Mouse (Mus musculus): ENCODE results near the gene Tuba3b.

The Tuba3b gene

DNA sequence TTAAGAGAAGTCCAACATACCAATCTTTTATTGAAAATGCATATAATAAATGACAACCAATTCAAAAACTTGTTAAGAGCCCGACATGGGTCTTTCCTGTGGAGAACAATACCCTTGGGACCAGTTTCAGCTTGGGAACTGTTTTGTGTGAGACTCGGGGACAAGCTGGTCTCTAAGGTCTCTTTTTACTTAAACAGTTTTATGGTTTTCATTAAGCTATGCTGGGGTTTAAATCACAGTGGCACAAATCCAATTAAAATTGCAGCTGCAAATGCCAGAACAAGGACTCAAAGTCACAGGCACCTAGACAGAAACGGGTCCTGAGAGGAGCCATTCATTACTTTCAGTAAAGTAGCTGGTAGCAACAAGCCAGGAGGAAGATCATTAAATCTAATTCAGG is 10.4 kb upstream of the Tuba3b start:
- DNase-seq (ENCODE audit: low spot score) = no peak

DNA sequence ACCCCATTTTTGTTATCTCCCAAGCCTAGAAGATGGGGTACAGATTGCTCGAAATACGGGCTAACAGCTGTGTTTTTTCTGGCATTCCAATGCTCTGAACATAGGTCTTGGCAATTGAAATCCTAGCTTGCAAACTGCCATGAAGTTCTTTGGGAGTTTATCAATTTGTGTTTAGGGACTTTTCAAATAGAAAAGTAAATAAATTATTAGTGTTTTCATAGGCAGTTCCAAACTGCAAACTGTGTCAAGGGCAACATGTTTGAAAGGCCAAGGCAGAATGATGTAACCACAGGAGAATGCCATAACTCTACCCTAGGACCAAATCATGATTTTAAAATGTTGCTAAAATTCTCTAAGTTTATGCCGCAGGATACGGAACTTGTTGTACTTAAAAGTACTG is 7.8 kb upstream of the Tuba3b start:
- no peak for DNase-seq (ENCODE audit: low spot score)

DNA sequence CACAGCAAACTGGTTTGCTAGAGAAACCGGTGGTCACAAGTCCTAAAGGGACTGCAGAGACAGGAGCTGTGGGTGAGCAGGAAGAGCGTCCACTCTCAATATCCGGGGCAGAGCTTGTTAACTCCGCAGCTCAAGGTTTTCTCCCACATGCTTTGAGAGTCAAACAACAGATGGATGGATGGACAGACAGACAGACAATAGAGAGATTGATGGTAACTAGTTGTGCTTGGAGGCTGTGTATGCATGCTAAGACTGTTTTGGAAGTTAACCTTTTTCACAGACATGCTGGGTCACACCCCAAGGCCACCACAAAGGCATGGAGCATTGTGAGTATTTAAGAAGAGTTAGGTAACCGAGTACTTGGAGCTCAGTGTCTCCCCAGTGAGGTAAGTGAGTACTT is 6.9 kb upstream of the Tuba3b start:
- no peak for DNase-seq (ENCODE audit: low spot score)

DNA sequence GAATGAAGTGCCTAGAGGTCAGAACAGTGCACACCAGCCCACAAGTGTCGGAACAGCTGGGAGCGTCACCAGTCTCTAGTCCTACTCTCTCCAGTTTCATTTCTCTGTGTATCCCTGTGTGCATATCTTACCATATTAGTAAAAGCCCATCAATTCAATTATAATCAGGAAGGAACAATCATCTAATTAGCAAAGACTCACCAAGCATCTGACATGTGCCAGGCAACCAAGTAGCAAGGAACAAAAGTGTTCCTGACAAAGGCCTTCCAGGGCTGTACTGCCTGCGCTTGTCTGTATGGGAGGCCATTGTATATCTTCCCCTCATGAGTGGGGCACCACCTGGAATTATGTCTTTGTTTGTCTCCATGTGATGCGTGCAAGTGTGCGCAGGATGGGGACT is 4.7 kb upstream of the Tuba3b start:
- no peak for DNase-seq (ENCODE audit: low spot score)

DNA sequence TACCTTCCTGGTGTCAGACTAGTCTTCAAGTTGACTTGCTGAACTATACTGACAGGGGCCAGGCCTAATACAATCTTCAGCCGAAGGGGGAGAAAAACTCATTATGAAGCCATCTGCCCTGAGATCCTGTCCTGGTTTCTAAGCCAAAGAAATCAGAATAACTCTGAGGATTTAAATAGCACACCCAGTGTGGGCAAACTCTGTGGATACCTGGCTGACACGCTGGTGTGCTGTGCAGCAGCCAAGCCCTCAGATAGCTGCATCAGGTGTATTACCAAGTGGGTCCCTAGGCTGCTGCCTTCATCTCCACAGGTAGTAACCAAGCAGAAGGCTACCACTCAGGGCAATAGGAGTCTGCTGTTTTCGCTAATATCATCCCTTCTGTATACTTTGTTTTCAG is 2.9 kb upstream of the Tuba3b start:
- DNase-seq (ENCODE audit: low spot score) = no peak

DNA sequence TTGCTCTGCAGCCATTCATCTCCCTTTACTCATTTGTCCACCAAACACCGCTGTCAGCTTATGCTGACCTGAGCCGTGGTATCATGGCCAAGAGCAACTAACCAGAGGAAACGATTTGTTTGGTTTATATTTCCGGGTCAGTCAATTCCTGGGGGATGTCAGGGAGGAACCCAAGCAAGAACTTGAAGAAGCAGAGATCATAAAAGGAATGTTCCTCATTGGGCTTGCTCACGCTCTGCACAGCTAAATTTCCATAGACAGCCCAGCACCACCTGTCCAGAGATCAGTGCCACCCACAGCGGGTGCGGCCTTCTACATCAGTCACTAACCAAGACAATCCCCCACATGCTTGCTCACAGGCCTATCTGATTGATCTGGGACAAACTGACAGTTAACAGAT is 1.3 kb upstream of the Tuba3b start, which contains the start of gene Lmntd1:
Lmntd1 (minus strand) TSS at position 101 of the 400 bp plus-strand sequence.
- no peak for DNase-seq (ENCODE audit: low spot score)

DNA sequence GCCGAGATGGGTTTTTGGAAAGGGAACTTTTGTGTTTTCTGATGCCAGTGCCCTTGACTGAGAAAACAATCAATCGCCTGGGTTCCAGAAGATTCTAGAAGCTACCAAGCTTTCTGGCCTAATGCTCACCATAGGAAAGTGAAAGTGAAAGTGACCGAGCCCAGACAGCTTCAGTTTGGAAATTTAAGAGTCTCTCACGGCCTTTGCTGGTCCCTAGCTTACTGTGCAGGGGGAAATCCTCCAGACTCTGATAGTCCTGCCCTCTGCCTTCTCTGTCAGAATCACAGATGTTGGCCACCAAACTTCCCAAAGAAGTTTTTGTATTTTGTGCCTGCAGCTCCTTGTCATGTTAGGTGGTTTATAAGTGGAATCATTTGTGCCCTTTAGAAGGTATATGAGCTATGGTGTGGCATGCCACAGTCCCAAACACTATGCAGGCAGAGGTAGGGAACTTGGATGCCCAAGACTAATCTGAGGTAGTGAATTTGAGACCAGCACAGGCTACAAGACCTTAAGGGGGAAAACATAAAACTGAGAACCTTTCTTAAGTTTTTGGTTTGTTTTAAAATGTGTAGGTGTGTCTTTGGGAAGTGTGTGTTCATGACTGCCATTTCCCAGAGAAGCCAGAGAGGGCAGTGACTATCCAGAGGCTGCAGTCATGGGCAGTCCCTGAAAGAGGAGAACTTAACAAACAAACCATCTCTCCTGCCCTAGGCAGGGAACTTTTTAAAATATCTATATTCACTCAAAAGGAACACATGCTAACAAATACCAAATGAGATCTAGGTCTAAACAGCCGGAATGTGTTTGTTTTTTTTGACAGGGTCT is 1.1 kb downstream of the Tuba3b start:
- no peak for DNase-seq (ENCODE audit: low spot score)

DNA sequence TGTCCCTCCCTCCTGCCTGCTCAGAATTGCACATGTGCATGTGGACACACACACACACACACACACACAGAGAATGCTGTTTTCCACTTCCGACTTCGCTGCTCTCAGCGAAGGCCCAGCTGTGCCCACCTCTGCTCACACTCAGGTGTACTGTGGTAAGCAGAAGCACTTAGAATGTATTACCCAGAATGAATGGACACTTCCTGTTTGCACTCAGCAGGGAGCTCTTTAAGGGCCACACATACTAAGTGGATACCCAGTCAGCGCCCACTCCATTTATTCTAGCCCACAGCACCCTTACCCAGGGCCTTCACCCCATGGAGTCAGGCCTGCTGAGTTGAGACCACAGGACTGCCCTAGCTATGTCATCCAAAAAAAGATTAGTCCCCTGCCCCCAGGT is 7.6 kb downstream of the Tuba3b start:
- no peak for DNase-seq (ENCODE audit: low spot score)

DNA sequence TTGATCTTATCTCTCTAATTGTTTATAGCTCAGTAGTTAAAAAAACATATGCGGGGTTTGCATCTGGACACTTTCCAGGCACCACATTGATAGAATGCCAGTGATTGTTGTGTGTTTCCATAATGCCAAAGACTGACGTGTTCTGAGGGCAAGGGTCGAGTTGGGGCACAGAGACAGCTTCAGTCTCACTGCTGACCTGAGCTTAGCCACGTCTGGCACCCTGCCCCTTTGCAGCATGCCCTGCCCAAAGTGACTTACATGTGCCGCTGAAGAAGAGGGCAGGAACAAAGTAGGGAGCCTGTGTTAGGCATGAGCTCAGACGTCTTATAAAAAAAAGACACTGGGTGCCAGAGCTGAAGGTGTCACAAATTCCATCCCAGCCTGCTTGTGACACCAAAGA is 14.7 kb downstream of the Tuba3b start:
- no peak for DNase-seq (ENCODE audit: low spot score)

DNA sequence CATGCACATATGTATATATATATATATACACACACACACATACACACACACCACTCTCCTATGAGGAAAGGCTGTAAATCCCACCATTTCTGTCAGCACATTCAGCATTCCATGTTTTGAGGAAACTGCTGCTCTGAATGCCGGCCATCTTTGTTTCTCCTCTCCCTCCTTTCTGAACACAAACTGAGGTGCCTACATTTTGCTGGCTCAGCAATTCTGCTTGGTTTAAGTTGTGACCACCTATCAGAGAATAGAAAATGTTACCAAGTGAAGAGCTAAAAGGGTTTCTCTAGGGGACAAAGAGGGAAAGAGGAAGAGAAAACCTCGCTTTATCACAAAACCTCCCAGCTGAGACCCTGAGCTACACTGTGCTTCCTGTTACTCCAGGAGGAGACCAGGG is 18.9 kb downstream of the Tuba3b start:
- no peak for DNase-seq (ENCODE audit: low spot score)

DNA sequence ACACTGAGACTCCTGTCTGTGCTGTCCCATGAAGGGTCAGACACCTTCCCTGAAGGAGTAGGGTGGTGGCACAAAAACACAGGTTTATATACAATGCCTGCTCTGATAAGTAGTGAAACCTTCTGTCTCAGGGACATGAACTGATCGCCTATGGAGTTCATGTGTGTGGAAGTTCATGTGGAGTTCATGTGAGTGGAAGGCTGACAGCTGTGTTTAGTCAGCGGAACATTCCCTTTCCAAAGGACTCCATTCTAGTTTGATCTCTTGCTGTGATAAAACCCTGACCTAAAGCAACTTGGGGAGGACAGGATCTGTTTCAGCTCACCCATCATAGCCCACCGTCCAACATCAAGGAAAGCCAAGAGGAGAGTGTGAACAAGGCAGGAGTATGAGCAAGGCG is 21.1 kb downstream of the Tuba3b start:
- no peak for DNase-seq (ENCODE audit: low spot score)

DNA sequence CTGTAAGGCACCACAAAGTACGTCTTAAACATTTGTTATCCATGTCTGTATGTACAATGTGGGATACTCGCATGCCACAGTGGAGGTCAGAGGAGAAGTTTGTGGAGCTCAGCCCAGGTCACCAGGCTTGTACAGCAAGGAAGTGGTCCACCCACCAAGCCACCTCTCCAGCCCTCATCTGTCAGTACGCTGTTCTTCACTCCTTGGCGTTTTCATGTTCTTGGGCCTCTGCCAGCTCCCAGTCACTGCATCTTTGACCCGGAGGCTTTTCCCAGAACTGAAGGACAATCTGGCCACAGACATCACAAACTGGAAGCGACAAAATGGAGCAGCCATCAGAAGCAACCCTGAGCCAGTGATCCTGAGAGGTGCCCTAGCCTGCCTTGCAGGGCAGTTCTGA is 22.7 kb downstream of the Tuba3b start:
- DNase-seq (ENCODE audit: low spot score) = no peak

DNA sequence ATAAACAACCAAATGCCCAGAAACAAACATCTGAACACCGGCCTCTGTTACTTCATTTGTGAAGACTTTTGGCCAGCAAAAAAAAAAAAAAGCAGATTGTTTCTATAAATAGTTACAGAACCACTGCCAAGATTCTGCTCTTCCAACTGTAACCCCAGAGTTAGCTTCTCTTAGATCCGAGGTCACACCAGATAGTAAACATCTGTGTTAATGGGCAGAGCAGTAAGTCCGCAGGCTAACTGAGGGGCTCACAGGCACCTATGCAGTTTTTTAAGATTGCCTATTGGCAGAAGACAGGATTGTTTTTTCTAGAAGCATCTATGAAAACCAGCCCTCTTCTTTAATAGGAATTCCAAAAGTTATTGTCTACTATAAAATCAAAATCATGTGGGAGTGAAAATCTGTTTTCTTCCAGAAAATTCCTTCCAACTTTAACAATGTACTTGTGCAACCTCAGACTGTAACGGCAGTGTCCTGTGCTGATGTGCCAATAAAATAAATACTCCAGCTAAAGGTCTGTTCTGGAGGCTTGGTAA is 25.5 kb downstream of the Tuba3b start:
- DNase-seq (ENCODE audit: low spot score) = no peak

DNA sequence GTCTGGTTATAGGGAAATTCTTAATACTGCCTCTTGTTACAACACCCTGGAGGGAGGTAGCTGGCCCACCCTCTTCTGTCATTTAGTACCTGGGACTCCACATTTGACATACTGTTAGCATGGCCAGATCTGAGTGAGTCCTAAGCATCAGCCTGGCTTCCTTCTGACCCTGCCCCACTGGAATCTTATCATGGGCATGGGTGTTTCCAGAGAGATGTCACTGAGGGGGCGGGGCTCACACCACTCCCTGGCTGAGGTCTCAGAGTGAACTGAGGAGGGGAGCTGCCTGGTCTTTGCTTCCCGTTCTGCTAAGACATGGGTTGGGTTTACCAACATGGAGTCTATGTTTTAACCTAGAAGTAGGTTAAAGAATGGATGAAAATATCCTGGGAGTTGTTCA is 36.4 kb downstream of the Tuba3b start:
- DNase-seq (ENCODE audit: low spot score) = no peak

DNA sequence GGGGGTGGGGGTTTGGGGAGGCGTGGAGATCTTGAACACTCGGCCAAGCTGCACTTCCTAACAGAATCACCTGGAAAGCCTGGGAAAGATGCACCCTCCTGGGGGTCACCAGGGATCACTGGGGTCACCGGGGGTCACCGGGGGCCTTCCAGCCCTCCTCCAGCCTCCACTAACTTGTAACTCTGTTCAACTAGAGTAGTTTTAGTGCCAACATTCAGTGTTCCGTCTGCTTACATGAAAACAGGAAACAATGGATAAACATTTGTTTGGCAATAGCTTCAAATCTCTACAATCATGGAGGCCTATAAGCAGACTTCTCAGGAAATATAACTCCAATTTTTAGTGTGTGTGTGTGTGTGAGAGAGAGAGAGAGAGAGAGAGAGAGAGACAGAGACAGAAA is 37.4 kb downstream of the Tuba3b start:
- DNase-seq (ENCODE audit: low spot score) = no peak

DNA sequence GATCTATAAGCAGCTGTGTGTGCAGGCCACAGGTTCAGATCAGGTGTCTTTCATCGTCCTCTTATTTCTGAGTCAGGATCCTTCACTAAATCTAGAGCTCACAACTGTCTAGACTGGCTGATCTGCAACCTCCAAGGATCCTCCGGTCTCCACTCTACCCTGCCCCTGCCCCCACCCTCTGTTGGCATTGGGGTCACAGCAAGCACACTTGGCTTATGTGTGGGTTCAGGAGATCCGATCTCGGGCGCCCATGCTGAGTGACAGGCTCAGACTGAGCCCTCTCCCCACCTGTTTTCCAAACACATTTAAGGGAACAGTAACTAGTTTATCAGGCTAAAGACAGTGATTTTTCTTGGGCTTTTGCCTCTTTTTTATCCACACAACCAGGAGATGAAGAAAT is 38.1 kb downstream of the Tuba3b start:
- no peak for DNase-seq (ENCODE audit: low spot score)

DNA sequence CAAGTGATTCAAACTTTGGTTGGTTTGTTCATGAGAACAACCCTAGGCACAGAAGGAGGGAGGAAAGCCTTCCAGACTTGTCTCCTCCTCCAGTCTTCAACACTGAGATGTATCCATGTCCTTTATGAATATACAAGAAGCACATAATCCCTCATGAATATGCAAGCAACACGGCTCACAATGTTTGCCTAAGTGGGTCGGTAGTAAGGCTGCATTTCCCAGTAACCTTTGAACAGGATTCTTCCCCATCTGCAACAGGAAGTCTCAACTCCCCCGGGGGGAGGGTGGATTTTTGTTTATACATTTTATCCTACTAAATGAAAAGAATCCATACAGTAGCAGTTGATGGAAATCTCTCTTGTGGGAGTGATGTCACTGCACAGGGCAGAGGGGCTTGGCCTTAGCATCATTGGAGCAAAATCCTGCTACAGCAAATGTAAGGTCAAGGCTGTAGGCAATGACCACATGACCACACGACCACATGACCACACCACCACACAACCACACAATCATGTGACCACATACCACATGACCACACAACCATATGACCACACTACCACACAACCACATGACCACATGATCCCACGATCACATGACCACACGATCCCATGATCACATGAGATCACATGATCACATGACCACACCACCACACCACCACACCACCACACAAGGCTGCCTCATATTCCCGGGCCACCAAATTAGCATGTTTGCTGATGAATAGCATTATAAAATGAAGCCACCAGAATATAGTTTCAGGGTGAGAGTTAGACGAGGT is 38.7 kb downstream of the Tuba3b start:
- DNase-seq (ENCODE audit: low spot score) = no peak

DNA sequence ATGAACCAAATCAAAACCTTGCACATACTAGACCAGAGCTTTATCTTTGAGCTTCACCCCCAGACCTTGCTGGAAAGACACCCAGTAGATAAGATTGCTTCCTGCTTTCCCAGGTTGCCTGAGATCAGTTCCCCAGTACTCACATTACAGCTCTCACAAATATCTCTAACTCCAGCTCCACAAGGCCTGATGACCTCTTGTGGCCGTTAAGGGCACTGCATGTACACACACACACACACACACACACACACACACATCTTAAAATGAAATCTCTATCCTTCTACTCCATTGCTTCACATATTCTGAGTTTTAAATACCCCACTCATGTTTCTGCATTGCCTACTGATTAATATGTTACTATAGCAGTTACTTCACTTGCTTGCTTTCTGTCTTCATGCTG is 40.1 kb downstream of the Tuba3b start:
- DNase-seq (ENCODE audit: low spot score) = no peak

DNA sequence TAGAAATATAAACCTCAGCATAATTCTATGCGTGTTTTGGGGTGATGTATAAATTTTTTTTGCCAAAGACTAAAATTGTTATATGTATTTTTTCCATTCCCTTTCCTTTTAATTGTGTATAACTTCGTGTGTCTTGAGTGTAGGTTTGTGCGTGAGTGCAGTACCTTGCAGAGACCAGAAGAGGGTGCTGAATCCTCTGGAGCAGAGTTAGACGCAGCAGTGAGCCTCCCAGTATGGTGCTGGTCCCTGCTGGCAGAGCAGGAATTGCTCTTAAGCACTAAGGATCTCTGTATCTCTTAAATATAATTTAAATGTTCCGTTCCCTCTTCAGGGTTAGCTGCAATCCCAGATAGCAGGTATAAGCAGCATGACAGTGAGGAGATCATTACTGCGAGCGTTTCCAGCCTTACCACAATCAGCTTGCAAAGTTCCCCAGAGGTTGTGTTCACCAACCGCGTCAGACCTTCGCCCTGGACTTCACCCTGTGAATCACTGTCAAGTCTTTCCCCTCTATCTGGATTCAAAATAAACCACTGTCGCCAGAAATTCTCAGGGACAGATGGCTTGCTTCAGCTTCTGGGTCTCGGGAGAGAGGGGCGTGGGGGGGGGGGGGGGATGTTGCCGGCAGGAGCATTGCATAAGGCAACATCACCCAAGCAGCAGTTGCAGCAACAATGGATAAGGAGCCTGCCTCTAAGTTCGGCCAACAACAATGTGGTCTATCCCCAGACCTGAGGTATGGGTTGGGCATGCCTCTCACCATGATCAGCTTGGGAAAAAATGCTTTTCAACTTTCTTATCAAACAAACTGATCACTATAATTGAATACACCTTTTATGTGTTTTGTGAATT is 41.4 kb downstream of the Tuba3b start:
- no peak for DNase-seq (ENCODE audit: low spot score)

DNA sequence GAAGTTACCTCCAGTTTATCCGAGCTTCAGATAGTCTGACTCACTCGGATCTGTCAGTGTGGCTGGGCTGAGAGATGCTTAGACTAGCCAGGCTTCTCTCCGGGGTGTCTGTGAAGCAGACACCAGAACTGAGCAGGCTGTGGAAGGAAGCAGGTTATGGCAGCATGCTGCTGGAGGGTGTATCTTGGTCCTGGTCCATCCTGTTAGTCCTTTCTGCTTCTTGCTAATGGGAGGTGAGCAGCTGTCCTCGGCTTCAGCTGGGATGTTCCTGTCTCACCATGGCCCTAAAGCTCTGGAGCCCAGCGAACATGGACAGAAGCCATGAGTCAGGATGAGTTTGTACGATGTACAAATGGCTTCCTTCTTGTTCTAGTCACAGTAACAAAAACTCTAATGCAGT is 43.6 kb downstream of the Tuba3b start:
- no peak for DNase-seq (ENCODE audit: low spot score)

DNA sequence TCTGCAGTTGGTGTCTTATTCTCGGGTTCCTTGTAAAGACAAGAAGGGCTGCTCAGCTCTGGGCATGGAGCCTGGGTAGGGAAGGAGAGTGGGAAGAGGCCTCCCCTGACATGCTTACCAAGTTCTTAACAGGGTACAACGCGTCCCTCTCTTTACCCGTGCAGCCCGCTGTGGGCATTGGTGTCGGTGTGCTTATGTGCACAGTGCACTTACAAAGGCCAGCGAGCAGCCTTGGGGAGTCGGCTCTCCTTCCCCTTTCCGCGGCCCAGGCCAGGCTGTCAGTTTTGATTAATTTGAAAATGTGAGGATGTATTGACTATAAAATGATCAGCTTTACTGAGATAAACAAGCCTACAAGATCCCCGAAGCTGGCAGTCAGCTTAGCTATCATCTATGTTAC is 45.4 kb downstream of the Tuba3b start:
- DNase-seq (ENCODE audit: low spot score) = no peak

DNA sequence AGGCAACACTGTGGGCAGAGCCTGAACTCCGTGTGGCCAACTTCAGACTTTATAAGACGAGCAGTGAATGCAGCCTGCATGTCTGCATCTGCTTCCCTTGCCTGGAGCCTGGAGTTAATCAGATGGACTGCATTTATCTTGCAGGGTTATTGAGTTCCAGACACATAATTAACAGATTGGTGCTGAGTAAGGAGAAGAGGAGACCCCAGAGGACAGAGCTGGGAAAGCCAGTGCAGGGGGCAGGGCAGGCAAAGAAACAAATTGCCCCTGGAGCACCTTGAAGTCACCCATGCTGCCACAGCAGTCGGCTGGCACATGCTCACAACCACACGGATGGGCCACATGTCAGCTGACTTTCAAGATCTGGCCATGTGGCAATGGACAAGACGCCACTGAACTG is 48.7 kb downstream of the Tuba3b start:
- no peak for DNase-seq (ENCODE audit: low spot score)

All from embryo, embryonic 10 days (tissue).